Mouse (Mus musculus) forebrain, postnatal 0 days (tissue): ENCODE results near the gene Lmna. TPM values are rescaled to one million over a fixed set of nuclear protein-coding genes. Genes with fewer than 3 reads are reported as not detected.
A peak's percentile ranks its signal among the peaks of the same experiment; 100 is the strongest.

Experiments used
- ATAC-seq: fragments of 200-750 bp; cut with Nextera tagmentation; 2 replicates; pipeline ENCODE4 v1.8.0; 2017; ENCODE audit warnings: mild to moderate bottlenecking, moderate library complexity
- DNase-seq: peaks from one replicate; pipeline ENCODE4 v3.0.0-alpha.2; 2015
- H3K27ac ChIP-seq: fragments of 300-500 bp; sonication (generic); 2 replicates; pipeline ENCODE4 v1.5.1; 2014; ENCODE audit warnings: low read depth, mild to moderate bottlenecking, antibody characterized with exemption, low read length, moderate library complexity, mixed read lengths
- H3K27me3 ChIP-seq: fragments of 300-500 bp; sonication (generic); 2 replicates; pipeline ENCODE4 v1.6.1; 2014; ENCODE audit warnings: mild to moderate bottlenecking, low read length, mixed read lengths; ENCODE audit not compliant: insufficient read depth
- H3K36me3 ChIP-seq: fragments of 300-500 bp; sonication (generic); 2 replicates; pipeline ENCODE4 v1.6.1; 2014; ENCODE audit warnings: mild to moderate bottlenecking, moderate library complexity; ENCODE audit not compliant: insufficient read depth
- H3K4me1 ChIP-seq: fragments of 300-500 bp; sonication (generic); 2 replicates; pipeline ENCODE4 v1.6.1; 2014; ENCODE audit warnings: antibody characterized with exemption; ENCODE audit not compliant: insufficient read depth
- H3K4me2 ChIP-seq: fragments of 300-500 bp; sonication (generic); 2 replicates; pipeline ENCODE4 v1.6.1; 2014; ENCODE audit warnings: low read depth, mild to moderate bottlenecking, moderate library complexity
- H3K4me3 ChIP-seq: fragments of 300-500 bp; sonication (generic); 2 replicates; pipeline ENCODE4 v1.5.1; 2014; ENCODE audit warnings: low read depth, low read length, mixed read lengths
- H3K9ac ChIP-seq: fragments of 300-500 bp; sonication (generic); 2 replicates; pipeline ENCODE4 v1.6.1; 2014; ENCODE audit warnings: mild to moderate bottlenecking
- H3K9me3 ChIP-seq: fragments of 300-500 bp; sonication (generic); 2 replicates; pipeline ENCODE4 v1.6.1; 2016; ENCODE audit warnings: low read length
- CTCF ChIP-seq: sonication (generic); IDR thresholded peaks from 2 replicates; pipeline ENCODE4 v1.5.1; 2016; ENCODE audit warnings: antibody characterized with exemption, control low read depth, low read depth
- WGBS: fragments of 180-500 bp; shearing (Covaris S2); extraction: QIAGEN DNeasy Blood & Tissue Kit; methylation state at CpG from one replicate; pipeline ENCODE4 v1.1.7; 2014; 5-methylcytosine and 5-hydroxymethylcytosine counted together
- microRNA counts: library from miRNA; unstranded; fragments of <30 nt; microRNA quantifications from one replicate; lab custom pipeline; 2015
- microRNA-seq, 2 experiments: library from miRNA; unstranded; fragments of <30 nt; microRNA quantifications; one replicate each; pipeline ENCODE4; 2016
- polyA plus RNA-seq: library from polyadenylated mRNA; unstranded; fragments of >200 nt; fragmentation: Nextera tagmentation; extraction: Ambion mirVana; gene quantifications from 2 replicates; pipeline ENCODE4 v1.2.1, GENCODE M21; 2015
- total RNA-seq: library from RNA; depleted of rRNA; stranded (reverse); fragments of >200 nt; gene quantifications from 2 replicates; pipeline ENCODE4 v1.2.3, GENCODE M21; 2014; rRNA removed

Lmna gene
- total and polyA plus RNA-seq, 2 experiments from 2014 or later: 51.4 to 71.3 TPM

DNA sequence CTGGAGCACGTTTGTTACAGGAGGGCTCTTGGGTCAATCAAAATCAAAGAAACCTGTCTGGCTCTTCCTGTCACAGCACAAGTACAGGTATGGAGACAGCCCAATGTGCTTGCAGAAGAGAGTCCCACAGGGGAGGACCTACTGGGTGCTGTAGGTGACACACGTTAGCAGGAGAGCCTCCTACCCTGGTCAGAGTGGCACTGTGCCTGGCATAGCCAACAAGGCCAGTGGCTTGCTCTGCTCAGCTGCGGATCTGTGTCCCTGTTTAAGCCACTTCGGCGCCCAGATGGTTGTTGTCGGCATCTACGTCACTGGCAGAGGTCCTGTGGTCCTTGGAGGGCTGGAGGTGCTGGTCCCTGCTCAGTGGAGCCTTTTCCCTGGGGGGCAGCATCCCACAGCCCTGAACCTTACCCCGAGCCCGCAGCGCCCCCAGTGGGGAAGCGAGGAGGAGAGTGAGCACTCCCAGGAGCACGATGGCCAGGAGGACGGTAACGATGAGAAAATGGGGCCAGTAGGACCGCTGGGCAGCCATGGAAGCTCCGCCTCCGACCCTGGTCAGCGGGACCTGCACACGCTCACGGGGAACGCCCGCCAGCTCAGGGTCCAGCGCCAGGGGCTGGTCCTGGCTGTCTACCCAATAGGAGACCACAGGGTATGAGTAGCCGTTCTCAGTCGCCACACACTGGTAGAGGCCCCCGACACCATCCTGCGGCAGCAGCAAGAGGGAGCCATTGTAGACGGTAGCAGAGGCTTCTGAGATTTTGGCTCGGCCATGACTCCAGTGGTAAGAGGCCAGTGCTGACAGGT is 73.2 kb downstream of the Lmna start:
- peak; percentile 58 for TF ChIP-seq CTCF
- DNase-seq (peak; percentile 52), ATAC-seq (peak; percentile 82)
- Histone ChIP-seq H3K4me3 (no peak overlapping the region), H3K4me1 (no peaks in the 10 kb centered on the region), H3K27me3 (no peaks in the 10 kb centered on the region), H3K9me3 (no peaks in the 10 kb centered on the region), H3K4me2 (peak overlapping the region; percentile 29), H3K27ac (no peak overlapping the region), H3K9ac (no peak overlapping the region), H3K36me3 (peaks cover 37% of the 10 kb centered on the region)
- WGBS: 12% methylated on average over 29 of the region's 29 CpGs

DNA sequence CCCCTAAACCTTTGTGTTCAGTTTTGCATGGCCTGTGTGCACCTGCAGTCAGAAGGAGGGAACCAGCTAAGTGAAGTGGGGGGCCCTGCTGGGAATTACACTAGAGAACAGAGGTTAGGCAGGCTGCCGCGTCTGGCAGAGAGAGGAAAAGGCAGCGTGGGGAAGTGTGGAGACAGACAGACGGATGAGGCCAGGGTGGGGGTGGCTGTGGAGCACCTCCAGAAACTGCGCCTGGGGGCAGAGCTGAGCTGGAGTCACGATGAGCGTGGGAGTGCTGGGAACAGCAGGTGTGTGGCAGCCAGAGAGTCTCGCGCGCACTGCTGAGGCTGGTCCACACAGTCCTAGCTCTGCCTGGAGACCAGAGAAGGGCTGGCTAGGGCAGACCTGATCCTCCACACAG is 74.2 kb downstream of the Lmna start:
- Histone ChIP-seq H3K9me3 (no peaks in the 10 kb centered on the region), H3K4me1 (no peaks in the 10 kb centered on the region), H3K9ac (no peak overlapping the region), H3K4me3 (no peak overlapping the region), H3K27ac (no peak overlapping the region), H3K36me3 (peaks cover 34% of the 10 kb centered on the region), H3K4me2 (no peak overlapping the region), H3K27me3 (no peaks in the 10 kb centered on the region)
- TF ChIP-seq CTCF: no peak
- WGBS: 68% methylated on average over 10 of the region's 10 CpGs
- no peak for DNase-seq
- ATAC-seq: no peak

MicroRNAs encoded within 50 kb of the gene (microRNA counts, 519-probe panel; counts per million panel counts)
- microRNA mmu-miR-1905 (lab: Ali Mortazavi, UCI): not detected

Small RNA genes lying within 50 kb of the gene (microRNA-seq; reads per million reads assigned to microRNA genes)
- gene Mir1905 (0 reads per million in 2 experiments), gene Mir7011 (0 reads per million in 2 experiments)

Other genes starting within 250 kb of the Lmna start
- gene Gm38392, start 222.7 kb downstream of the Lmna start, total RNA-seq: 0.69 TPM in 1 of 2 replicates, not detected in the other
- 0.16 TPM in 1 of 2 replicates, not detected in the other for gene Gm38392, start 222.7 kb downstream of the Lmna start, polyA plus RNA-seq
- gene Tsacc, start 213.0 kb downstream of the Lmna start, total RNA-seq: 1.2 and 5.0 TPM in 2 replicates
- gene Tsacc, start 213.0 kb downstream of the Lmna start, polyA plus RNA-seq: 11.9 and 12.0 TPM in 2 replicates
- 373 and 393 TPM in 2 replicates for gene Cct3, start 212.8 kb downstream of the Lmna start, total RNA-seq
- 440 and 452 TPM in 2 replicates for gene Cct3, start 212.8 kb downstream of the Lmna start, polyA plus RNA-seq
- gene Glmp, start 184.9 kb downstream of the Lmna start, total RNA-seq: 44.8 and 55.2 TPM in 2 replicates
- gene Glmp, start 184.9 kb downstream of the Lmna start, polyA plus RNA-seq: 118 and 125 TPM in 2 replicates
- 0.33 and 1.5 TPM in 2 replicates for gene Tmem79, start 173.8 kb downstream of the Lmna start, total RNA-seq
- 0.79 and 0.92 TPM in 2 replicates for gene Tmem79, start 173.8 kb downstream of the Lmna start, polyA plus RNA-seq
- gene Smg5, start 173.7 kb downstream of the Lmna start, total RNA-seq: 85.3 and 96.5 TPM in 2 replicates
- gene Smg5, start 173.7 kb downstream of the Lmna start, polyA plus RNA-seq: 29.2 and 33.8 TPM in 2 replicates
- gene Paqr6, start 145.4 kb downstream of the Lmna start, total RNA-seq: 1.3 and 3.3 TPM in 2 replicates
- gene Paqr6, start 145.4 kb downstream of the Lmna start, polyA plus RNA-seq: 2.7 and 3.0 TPM in 2 replicates
- not detected in 2 replicates for gene Bglap3, start 137.2 kb downstream of the Lmna start, total RNA-seq
- gene Bglap3, start 137.2 kb downstream of the Lmna start, polyA plus RNA-seq: not detected in 2 replicates
- gene Bglap2, start 131.3 kb downstream of the Lmna start, total RNA-seq: 9.2 TPM in 1 of 2 replicates, not detected in the other
- not detected in 2 replicates for gene Bglap2, start 131.3 kb downstream of the Lmna start, polyA plus RNA-seq
- 0.76 TPM in 1 of 2 replicates, not detected in the other for gene Bglap, start 125.5 kb downstream of the Lmna start, total RNA-seq
- gene Bglap, start 125.5 kb downstream of the Lmna start, polyA plus RNA-seq: not detected in 2 replicates
- gene Pmf1, start 99.6 kb downstream of the Lmna start, total RNA-seq: 22.5 and 23.8 TPM in 2 replicates
- 27.4 and 30.5 TPM in 2 replicates for gene Pmf1, start 99.6 kb downstream of the Lmna start, polyA plus RNA-seq
- 51.4 and 63.3 TPM in 2 replicates for gene Slc25a44, start 84.8 kb downstream of the Lmna start, total RNA-seq
- 35.6 and 36.9 TPM in 2 replicates for gene Slc25a44, start 84.8 kb downstream of the Lmna start, polyA plus RNA-seq
- 31.5 and 33.0 TPM in 2 replicates for gene Sema4a, start 48.8 kb downstream of the Lmna start, total RNA-seq
- 19.1 and 25.8 TPM in 2 replicates for gene Sema4a, start 48.8 kb downstream of the Lmna start, polyA plus RNA-seq
- gene Mex3a, start 22.4 kb upstream of the Lmna start, total RNA-seq: 64.5 and 71.9 TPM in 2 replicates
- gene Mex3a, start 22.4 kb upstream of the Lmna start, polyA plus RNA-seq: 16.2 and 20.5 TPM in 2 replicates
- gene Rab25, start 38.3 kb upstream of the Lmna start, total RNA-seq: not detected in 2 replicates
- gene Rab25, start 38.3 kb upstream of the Lmna start, polyA plus RNA-seq: 0.33 TPM in 1 of 2 replicates, not detected in the other
- gene Lamtor2, start 43.1 kb upstream of the Lmna start, total RNA-seq: 52.2 and 55.5 TPM in 2 replicates
- 186 and 202 TPM in 2 replicates for gene Lamtor2, start 43.1 kb upstream of the Lmna start, polyA plus RNA-seq
- gene Ubqln4, start 43.8 kb upstream of the Lmna start, total RNA-seq: 102 and 116 TPM in 2 replicates
- 29.3 and 30.8 TPM in 2 replicates for gene Ubqln4, start 43.8 kb upstream of the Lmna start, polyA plus RNA-seq
- 170 and 254 TPM in 2 replicates for gene Ssr2, start 65.9 kb upstream of the Lmna start, total RNA-seq
- gene Ssr2, start 65.9 kb upstream of the Lmna start, polyA plus RNA-seq: 204 and 233 TPM in 2 replicates
- gene Arhgef2, start 96.0 kb upstream of the Lmna start, total RNA-seq: 78.8 and 82.2 TPM in 2 replicates
- 37.1 and 66.7 TPM in 2 replicates for gene Arhgef2, start 96.0 kb upstream of the Lmna start, polyA plus RNA-seq
- not detected in 2 replicates for gene Rxfp4, start 143.2 kb upstream of the Lmna start, total RNA-seq
- not detected in 2 replicates for gene Rxfp4, start 143.2 kb upstream of the Lmna start, polyA plus RNA-seq
- 80.4 and 93.3 TPM in 2 replicates for gene Khdc4, start 175.8 kb upstream of the Lmna start, total RNA-seq
- gene Khdc4, start 175.8 kb upstream of the Lmna start, polyA plus RNA-seq: 45.9 and 55.1 TPM in 2 replicates
- 58.2 and 61.2 TPM in 2 replicates for gene Rit1, start 206.9 kb upstream of the Lmna start, total RNA-seq
- 54.9 and 62.3 TPM in 2 replicates for gene Rit1, start 206.9 kb upstream of the Lmna start, polyA plus RNA-seq